Mouse (Mus musculus) ES-E14 (cell line): ENCODE results near the gene Cdkl3. TPM values are rescaled to one million over a fixed set of nuclear protein-coding genes. Genes with fewer than 3 reads are reported as not detected.
A peak's percentile ranks its signal among the peaks of the same experiment; 100 is the strongest.

Source experiments
- DNase-seq: peaks from one replicate; pipeline ENCODE4 v3.0.0-alpha.2; 2013; ENCODE audit warnings: low read depth, low spot score
- H3K27ac ChIP-seq: 2 replicates; pipeline ENCODE4 v1.5.1; 2012; ENCODE audit warnings: low read depth, mild to moderate bottlenecking, low read length, moderate library complexity, mixed read lengths; ENCODE audit not compliant: poor library complexity, insufficient read depth, severe bottlenecking
- H3K36me3 ChIP-seq: 2 replicates; pipeline ENCODE4 v1.6.1; 2012; ENCODE audit warnings: mild to moderate bottlenecking, low read length, moderate library complexity, mixed read lengths; ENCODE audit not compliant: control insufficient read depth, poor library complexity, insufficient read depth, severe bottlenecking
- H3K4me1 ChIP-seq, 2 experiments: fragments of 150-350 bp in 1 of 2; sonication (generic) in 1 of 2; 2 replicates each; pipeline ENCODE4 v1.6.1; 2012; ENCODE audit warnings: low read length in 2 of 2, mild to moderate bottlenecking in 1 of 2, mixed read lengths in 1 of 2; ENCODE audit not compliant: control insufficient read depth in 2 of 2, insufficient read depth in 2 of 2, poor library complexity in 1 of 2
- H3K4me3 ChIP-seq, 2 experiments: fragments of 150-350 bp in 1 of 2; sonication (generic) in 1 of 2; 2 replicates each; pipeline ENCODE4 v1.5.1; 2012; ENCODE audit warnings: low read length in 2 of 2, low read depth in 1 of 2, mild to moderate bottlenecking in 1 of 2, mixed read lengths in 1 of 2; ENCODE audit not compliant: insufficient read depth in 1 of 2, poor library complexity in 1 of 2, severe bottlenecking in 1 of 2
- H3K9ac ChIP-seq: 2 replicates; pipeline ENCODE4 v1.6.1; 2012; ENCODE audit warnings: low read depth, mild to moderate bottlenecking, low read length, mixed read lengths; ENCODE audit not compliant: poor library complexity, insufficient read depth, severe bottlenecking
- H3K9me3 ChIP-seq: fragments of 150-350 bp; sonication (generic); 2 replicates; pipeline ENCODE4 v1.6.1; 2012; ENCODE audit warnings: low read depth, mild to moderate bottlenecking, low read length; ENCODE audit not compliant: control insufficient read depth, insufficient read depth
- CHD2 ChIP-seq: IDR thresholded peaks from 2 replicates; pipeline ENCODE4 v1.6.1; 2014; ENCODE audit warnings: mild to moderate bottlenecking, low read depth, low read length, inconsistent platforms
- HCFC1 ChIP-seq: IDR thresholded peaks from 2 replicates; pipeline ENCODE4 v1.6.1; 2012; ENCODE audit warnings: low read length, inconsistent platforms, borderline replicate concordance; ENCODE audit not compliant: insufficient read depth
- MAFK ChIP-seq: IDR thresholded peaks from 2 replicates; pipeline ENCODE4 v1.6.1; 2014; ENCODE audit warnings: mild to moderate bottlenecking, low read depth, low read length, inconsistent platforms; ENCODE audit not compliant: insufficient read depth
- ZC3H11A ChIP-seq: IDR thresholded peaks from 2 replicates; pipeline ENCODE4 v1.6.1; 2012; ENCODE audit warnings: low read depth, mild to moderate bottlenecking, inconsistent platforms, low read length, borderline replicate concordance
- ZNF384 ChIP-seq: IDR thresholded peaks from 2 replicates; pipeline ENCODE4 v1.6.1; 2012; ENCODE audit warnings: low read depth, low read length, inconsistent platforms
- in situ Hi-C, 2 experiments: fragments of 600-800 bp; cut with MboI; formaldehyde crosslinking; loops; one replicate each; pipeline ENCODE4 v1.15.1; 2025; ENCODE audit warnings: low sequenced_read_pairs in 2 of 2, inconsistent platforms in 1 of 2; ENCODE audit not compliant: unreplicated experiment in 2 of 2
- total RNA-seq: library from RNA; depleted of rRNA; stranded (reverse); fragments of 300-350 nt; gene quantifications from 2 replicates; pipeline ENCODE4 v1.2.3, GENCODE M21; 2012

The Cdkl3 gene
- total RNA-seq, 1 experiment = 4.6 TPM

- Histone ChIP-seq H3K9ac (peak overlapping the region; percentile 75), H3K36me3 (no peaks in the 10 kb centered on the region), H3K4me3 (no peak overlapping the region), H3K4me1 (peaks cover 0 to 3% of the 10 kb centered on the region in 2 experiments; a peak in 1 of 4 replicates), H3K27ac (no peak overlapping the region), H3K9me3 (no peaks in the 10 kb centered on the region)
- in situ Hi-C loops = no loop called here
- DNase-seq = no peak
- TF ChIP-seq HCFC1 (no peak), ZC3H11A (no peak)
Measured at GRCm38 (mm10) chr11:52065841-52066240, 61.8 kb downstream of the Cdkl3 start.

DNA sequence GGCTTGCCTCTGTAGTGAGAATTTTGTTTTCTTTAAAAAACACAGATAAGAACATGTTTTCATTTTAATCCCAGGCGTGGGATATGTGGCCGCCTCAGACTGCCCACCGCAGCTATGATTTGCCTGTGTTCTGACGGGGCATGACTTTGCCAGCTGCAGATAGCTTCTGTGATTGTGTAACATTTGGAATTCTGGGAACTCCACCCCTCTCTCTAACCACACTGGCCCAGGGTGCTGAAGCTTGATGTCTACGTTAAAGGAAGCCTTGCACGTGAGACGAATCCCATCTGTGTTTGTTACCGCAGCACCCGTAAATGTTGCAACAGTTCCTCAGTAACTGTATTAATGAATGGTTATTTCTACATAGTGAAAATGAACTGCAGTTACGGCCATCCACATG lies 67.7 kb downstream of the Cdkl3 start:
- no peak for DNase-seq
- Histone ChIP-seq H3K9me3 (no peaks in the 10 kb centered on the region), H3K27ac (no peak overlapping the region), H3K4me3 (no peak overlapping the region), H3K9ac (no peak overlapping the region), H3K4me1 (peaks cover 0 to 3% of the 10 kb centered on the region in 2 experiments; a peak in 1 of 4 replicates), H3K36me3 (no peaks in the 10 kb centered on the region)
- in situ Hi-C loops = no loop called here
- TF ChIP-seq ZC3H11A (no peak), MAFK (no peak), CHD2 (no peak), HCFC1 (no peak), ZNF384 (no peak)

GRCm38 (mm10) chr11:52073528-52074170 lies 69.6 kb downstream of the Cdkl3 start:
- no peak for DNase-seq
- H3K4me3 ChIP-seq = no peak overlapping the region
- in situ Hi-C loops = no loop called here
- peaks cover 0 to 4% of the 10 kb centered on the region in 2 experiments; a peak in 1 of 4 replicates for H3K4me1 ChIP-seq
- H3K27ac ChIP-seq = no peak overlapping the region
- no peak for TF ChIP-seq HCFC1
- TF ChIP-seq CHD2 = no peak
- TF ChIP-seq MAFK = no peak
- no peak for TF ChIP-seq ZNF384
- TF ChIP-seq ZC3H11A = no peak
- no peaks in the 10 kb centered on the region for H3K9me3 ChIP-seq
- no peak overlapping the region for H3K9ac ChIP-seq
- H3K36me3 ChIP-seq = no peaks in the 10 kb centered on the region

GRCm38 (mm10) chr11:52074626-52075470 lies 70.8 kb downstream of the Cdkl3 start:
- no peaks in the 10 kb centered on the region for H3K9me3 ChIP-seq
- no peak overlapping the region for H3K27ac ChIP-seq
- peaks cover 0 to 4% of the 10 kb centered on the region in 2 experiments; a peak in 1 of 4 replicates for H3K4me1 ChIP-seq
- TF ChIP-seq ZNF384 (no peak), ZC3H11A (no peak), HCFC1 (no peak), CHD2 (no peak), MAFK (no peak)
- in situ Hi-C loops = no loop called here
- no peak overlapping the region for H3K4me3 ChIP-seq
- no peak for DNase-seq
- H3K36me3 ChIP-seq = no peaks in the 10 kb centered on the region
- H3K9ac ChIP-seq = no peak overlapping the region
